Mouse (Mus musculus) E14TG2a.4 (cell line): ENCODE results near the gene Lmntd1.

Source experiments
- H3K27me3 ChIP-seq: 2 replicates; pipeline ENCODE4 v1.6.1; 2014; ENCODE audit warnings: low read length, control low read depth; ENCODE audit not compliant: insufficient read depth
- H3K36me3 ChIP-seq: 2 replicates; pipeline ENCODE4 v1.6.1; 2014; ENCODE audit warnings: low read length, control low read depth; ENCODE audit not compliant: insufficient read depth
- H3K4me1 ChIP-seq: replicated peaks from 2 replicates; pipeline ENCODE4 v1.6.1; 2014; ENCODE audit warnings: low read depth, low read length, control low read depth
- H3K4me3 ChIP-seq: replicated peaks from 2 replicates; pipeline ENCODE4 v1.5.1; 2014; ENCODE audit warnings: mild to moderate bottlenecking, low read length
- H3K9me3 ChIP-seq: 2 replicates; pipeline ENCODE4 v1.6.1; 2014; ENCODE audit warnings: low read length, control low read depth
- CTCF ChIP-seq: conservative IDR thresholded peaks from 2 replicates; pipeline ENCODE4 v1.5.1; 2014; ENCODE audit warnings: low read length
- NANOG ChIP-seq: IDR thresholded peaks from 2 replicates; pipeline ENCODE4 v1.6.1; 2014; ENCODE audit warnings: borderline replicate concordance, low read length, mixed read lengths
- POU5F1 ChIP-seq: IDR thresholded peaks from 2 replicates; pipeline ENCODE4 v1.6.1; 2014; ENCODE audit warnings: low read length, borderline replicate concordance

Gene Lmntd1

GRCm38 (mm10) chr6:145326141-145326806 is 287.8 kb downstream of the Lmntd1 start:
- TF ChIP-seq CTCF (no peak), POU5F1 (no peak), NANOG (no peak)
- Histone ChIP-seq H3K4me3 (no peak overlapping the region), H3K27me3 (no peaks in the 10 kb centered on the region), H3K9me3 (no peaks in the 10 kb centered on the region), H3K36me3 (no peaks in the 10 kb centered on the region), H3K4me1 (peaks cover 6% of the 10 kb centered on the region)

GRCm38 (mm10) chr6:145325095-145325494 is 289.0 kb downstream of the Lmntd1 start:
- no peaks in the 10 kb centered on the region for H3K36me3 ChIP-seq
- no peaks in the 10 kb centered on the region for H3K9me3 ChIP-seq
- no peaks in the 10 kb centered on the region for H3K27me3 ChIP-seq
- peaks cover 6% of the 10 kb centered on the region for H3K4me1 ChIP-seq
- no peak overlapping the region for H3K4me3 ChIP-seq
- TF ChIP-seq POU5F1 = no peak
- TF ChIP-seq NANOG = no peak
- no peak for TF ChIP-seq CTCF

GRCm38 (mm10) chr6:145324470-145324869 is 289.6 kb downstream of the Lmntd1 start:
- Histone ChIP-seq H3K36me3 (no peaks in the 10 kb centered on the region), H3K4me3 (no peak overlapping the region), H3K9me3 (no peaks in the 10 kb centered on the region), H3K4me1 (peaks cover 6% of the 10 kb centered on the region), H3K27me3 (no peaks in the 10 kb centered on the region)
- TF ChIP-seq NANOG = no peak
- no peak for TF ChIP-seq POU5F1
- no peak for TF ChIP-seq CTCF

GRCm38 (mm10) chr6:145322246-145322645 is 291.9 kb downstream of the Lmntd1 start:
- H3K9me3 ChIP-seq = peaks cover 4% of the 10 kb centered on the region; the same call in 1 of the 2 replicates
- peaks cover 6% of the 10 kb centered on the region for H3K4me1 ChIP-seq
- TF ChIP-seq POU5F1 (no peak), NANOG (no peak), CTCF (no peak)
- no peaks in the 10 kb centered on the region for H3K36me3 ChIP-seq
- H3K27me3 ChIP-seq = no peaks in the 10 kb centered on the region
- H3K4me3 ChIP-seq = no peak overlapping the region

GRCm38 (mm10) chr6:145320156-145320555 is 294.0 kb downstream of the Lmntd1 start:
- Histone ChIP-seq H3K36me3 (no peaks in the 10 kb centered on the region), H3K9me3 (peaks cover 4% of the 10 kb centered on the region; the same call in 1 of the 2 replicates), H3K4me3 (no peak overlapping the region), H3K4me1 (peaks cover 3% of the 10 kb centered on the region), H3K27me3 (no peaks in the 10 kb centered on the region)
- TF ChIP-seq POU5F1 (no peak), CTCF (no peak), NANOG (no peak)
